Mouse (Mus musculus) retina, embryonic 14.5 days (tissue): ENCODE data around the gene Gm20517.

Source experiments
- DNase-seq: peaks from one replicate; pipeline ENCODE4 v3.0.0-alpha.2; 2015; ENCODE audit warnings: low spot score

The Gm20517 gene

GRCm38 (mm10) chr17:47610849-47611660 is at the start of gene Gm20517, which contains the start of the genes Bysl and Med20:
Gene Gm20517 (plus strand): TSS chr17:47611589.
Gene Bysl (minus strand): TSS chr17:47611492.
Gene Med20 (plus strand): TSS chr17:47611582.
- DNase-seq: peak; percentile 98

- DNase-seq: no peak
Measured at GRCm38 (mm10) chr17:47562875-47563274, 48.5 kb upstream of the Gm20517 start.

- no peak for DNase-seq
Measured at GRCm38 (mm10) chr17:47564612-47565011, 46.8 kb upstream of the Gm20517 start.

- DNase-seq: no peak
Measured at GRCm38 (mm10) chr17:47566133-47566532, 45.3 kb upstream of the Gm20517 start.

- no peak for DNase-seq
Measured at GRCm38 (mm10) chr17:47567271-47567670, 44.1 kb upstream of the Gm20517 start.

- DNase-seq: no peak
Measured at GRCm38 (mm10) chr17:47568389-47568788, 43.0 kb upstream of the Gm20517 start.

GRCm38 (mm10) chr17:47568951-47569527 is 42.4 kb upstream of the Gm20517 start:
- no peak for DNase-seq

GRCm38 (mm10) chr17:47571621-47572020 is 39.8 kb upstream of the Gm20517 start:
- DNase-seq: peak; percentile 5

- no peak for DNase-seq
Measured at GRCm38 (mm10) chr17:47572436-47572835, 39.0 kb upstream of the Gm20517 start.

GRCm38 (mm10) chr17:47574028-47574427 is 37.4 kb upstream of the Gm20517 start:
- no peak for DNase-seq

- DNase-seq: no peak
Measured at GRCm38 (mm10) chr17:47574830-47575229, 36.6 kb upstream of the Gm20517 start.

GRCm38 (mm10) chr17:47578655-47579054 is 32.7 kb upstream of the Gm20517 start:
- DNase-seq: no peak

- no peak for DNase-seq
Measured at GRCm38 (mm10) chr17:47580962-47581361, 30.4 kb upstream of the Gm20517 start.

- DNase-seq: no peak
Measured at GRCm38 (mm10) chr17:47588517-47588916, 22.9 kb upstream of the Gm20517 start.

GRCm38 (mm10) chr17:47591073-47591472 is 20.3 kb upstream of the Gm20517 start:
- no peak for DNase-seq

GRCm38 (mm10) chr17:47593215-47593853 is 18.1 kb upstream of the Gm20517 start:
- DNase-seq: peak; percentile 96

GRCm38 (mm10) chr17:47593854-47594182 is 17.6 kb upstream of the Gm20517 start:
- DNase-seq: no peak

GRCm38 (mm10) chr17:47594183-47594968 is 17.0 kb upstream of the Gm20517 start:
- DNase-seq: peak; percentile 50

- peak; percentile 38 for DNase-seq
Measured at GRCm38 (mm10) chr17:47594969-47595247, 16.5 kb upstream of the Gm20517 start.

- peak; percentile 85 for DNase-seq
Measured at GRCm38 (mm10) chr17:47595248-47596161, 15.9 kb upstream of the Gm20517 start.

- DNase-seq: no peak
Measured at GRCm38 (mm10) chr17:47596162-47596838, 15.1 kb upstream of the Gm20517 start.
